Mouse (Mus musculus) stomach, postnatal 0 days (tissue): ENCODE results near the gene Ldlrap1. TPM values are rescaled to one million over a fixed set of nuclear protein-coding genes. Genes with fewer than 3 reads are reported as not detected.
A peak's percentile ranks its signal among the peaks of the same experiment; 100 is the strongest.

ENCODE experiments used
- ATAC-seq: fragments of 200-750 bp; cut with Nextera tagmentation; 2 replicates; pipeline ENCODE4 v1.8.0; 2017; ENCODE audit not compliant: low FRiP score, low TSS enrichment
- DNase-seq: peaks from one replicate; pipeline ENCODE4 v3.0.0-alpha.2; 2016; ENCODE audit warnings: low spot score
- H3K27ac ChIP-seq: fragments of 300-500 bp; sonication (generic); replicated peaks from 2 replicates; pipeline ENCODE4 v1.5.1; 2014; ENCODE audit warnings: mild to moderate bottlenecking, control low read depth
- H3K27me3 ChIP-seq: fragments of 300-500 bp; sonication (generic); 2 replicates; pipeline ENCODE4 v1.6.1; 2014; ENCODE audit warnings: low read length; ENCODE audit not compliant: control insufficient read depth, insufficient read depth
- H3K36me3 ChIP-seq: fragments of 300-500 bp; sonication (generic); 2 replicates; pipeline ENCODE4 v1.6.1; 2014; ENCODE audit warnings: low read length, mixed read lengths; ENCODE audit not compliant: control insufficient read depth, insufficient read depth
- H3K4me1 ChIP-seq: fragments of 300-500 bp; sonication (generic); replicated peaks from 2 replicates; pipeline ENCODE4 v1.6.1; 2014; ENCODE audit warnings: antibody characterized with exemption; ENCODE audit not compliant: control insufficient read depth, insufficient read depth
- H3K4me2 ChIP-seq: fragments of 300-500 bp; sonication (generic); replicated peaks from 2 replicates; pipeline ENCODE4 v1.6.1; 2014; ENCODE audit warnings: low read depth, mild to moderate bottlenecking, control low read depth, moderate library complexity
- H3K4me3 ChIP-seq: fragments of 300-500 bp; sonication (generic); 2 replicates; pipeline ENCODE4 v1.5.1; 2014; ENCODE audit warnings: low read depth, low read length, control low read depth
- H3K9ac ChIP-seq: fragments of 300-500 bp; sonication (generic); 2 replicates; pipeline ENCODE4 v1.6.1; 2014; ENCODE audit warnings: mild to moderate bottlenecking, low read length, control low read depth, mixed read lengths
- H3K9me3 ChIP-seq: fragments of 300-500 bp; sonication (generic); 2 replicates; pipeline ENCODE4 v1.6.1; 2016; ENCODE audit warnings: low read length; ENCODE audit not compliant: control insufficient read depth
- CTCF ChIP-seq: IDR thresholded peaks from 2 replicates; pipeline ENCODE4 v1.5.1; 2016; ENCODE audit warnings: antibody characterized with exemption, low read depth, mild to moderate bottlenecking, moderate library complexity
- EP300 ChIP-seq: optimal IDR thresholded peaks from 2 replicates; pipeline ENCODE3; 2016; ENCODE audit warnings: antibody characterized with exemption
- WGBS: fragments of 180-500 bp; shearing (Covaris S2); extraction: QIAGEN DNeasy Blood & Tissue Kit; methylation state at CpG from one replicate; pipeline ENCODE4 v1.1.7; 2014; 5-methylcytosine and 5-hydroxymethylcytosine counted together
- polyA plus RNA-seq: library from polyadenylated mRNA; unstranded; fragments of >200 nt; fragmentation: Nextera tagmentation; extraction: Ambion mirVana; gene quantifications from 2 replicates; pipeline ENCODE4 v1.2.1, GENCODE M21; 2015

The Ldlrap1 gene
- polyA plus RNA-seq, 1 experiment from 2014 or later, result 18.8 TPM

- DNase-seq, result no peak
- TF ChIP-seq CTCF (no peak), EP300 (no peak)
- H3K9ac ChIP-seq, result 0 out of 2 replicates have a peak overlapping the region, but pooled peaks have one; percentile 18
- H3K27ac ChIP-seq, result no peak overlapping the region
- H3K36me3 ChIP-seq, result no peaks in the 10 kb centered on the region
- no peaks in the 10 kb centered on the region for H3K4me1 ChIP-seq
- no peaks in the 10 kb centered on the region for H3K9me3 ChIP-seq
- 39% methylated on average over 4 of the region's 4 CpGs for WGBS
- H3K4me3 ChIP-seq, result no peak overlapping the region
- H3K27me3 ChIP-seq, result no peaks in the 10 kb centered on the region
- no peak overlapping the region for H3K4me2 ChIP-seq
- ATAC-seq, result no peak
These were observed 42.9 kb downstream of the Ldlrap1 start for GRCm38 (mm10) chr4:134724974-134725373.

GRCm38 (mm10) chr4:134723251-134723650, 44.6 kb downstream of the Ldlrap1 start:
- TF ChIP-seq CTCF (no peak), EP300 (no peak)
- Histone ChIP-seq H3K4me1 (no peaks in the 10 kb centered on the region), H3K27ac (no peak overlapping the region), H3K36me3 (no peaks in the 10 kb centered on the region), H3K4me2 (no peak overlapping the region), H3K27me3 (no peaks in the 10 kb centered on the region), H3K4me3 (no peak overlapping the region), H3K9me3 (no peaks in the 10 kb centered on the region), H3K9ac (no peak overlapping the region)
- 65% methylated on average over 3 of the region's 3 CpGs for WGBS
- ATAC-seq (no peak), DNase-seq (no peak)

- 77% methylated on average over 6 of the region's 6 CpGs for WGBS
- Histone ChIP-seq H3K36me3 (no peaks in the 10 kb centered on the region), H3K9me3 (no peaks in the 10 kb centered on the region), H3K27me3 (no peaks in the 10 kb centered on the region), H3K4me2 (no peak overlapping the region), H3K9ac (no peak overlapping the region), H3K27ac (no peak overlapping the region), H3K4me1 (no peaks in the 10 kb centered on the region), H3K4me3 (no peak overlapping the region)
- DNase-seq (no peak), ATAC-seq (no peak)
- TF ChIP-seq CTCF, result no peak
- TF ChIP-seq EP300, result no peak
These were observed 46.7 kb downstream of the Ldlrap1 start for GRCm38 (mm10) chr4:134721076-134721475.

- ATAC-seq, result no peak
- 63% methylated on average over 3 of the region's 3 CpGs for WGBS
These were observed 47.5 kb downstream of the Ldlrap1 start for GRCm38 (mm10) chr4:134720371-134720770.

GRCm38 (mm10) chr4:134719489-134719888, 48.3 kb downstream of the Ldlrap1 start:
- Histone ChIP-seq H3K4me2 (no peak overlapping the region), H3K9me3 (no peaks in the 10 kb centered on the region), H3K27me3 (no peaks in the 10 kb centered on the region), H3K4me1 (no peaks in the 10 kb centered on the region), H3K4me3 (no peak overlapping the region), H3K36me3 (no peaks in the 10 kb centered on the region), H3K27ac (no peak overlapping the region), H3K9ac (no peak overlapping the region)
- ATAC-seq (no peak), DNase-seq (no peak)
- TF ChIP-seq CTCF (no peak), EP300 (no peak)
- WGBS, result 73% methylated on average over 8 of the region's 8 CpGs

More at GRCm38 (mm10) chr4:134720371-134720770, 47.5 kb downstream of the Ldlrap1 start:
- Histone ChIP-seq H3K4me1 (no peaks in the 10 kb centered on the region), H3K36me3 (no peaks in the 10 kb centered on the region), H3K27me3 (no peaks in the 10 kb centered on the region), H3K27ac (no peak overlapping the region), H3K9me3 (no peaks in the 10 kb centered on the region), H3K9ac (no peak overlapping the region), H3K4me3 (no peak overlapping the region), H3K4me2 (no peak overlapping the region)
- DNase-seq, result no peak
- no peak for TF ChIP-seq EP300
- no peak for TF ChIP-seq CTCF

GRCm38 (mm10) chr4:134713937-134714336, 53.9 kb downstream of the Ldlrap1 start:
- no peaks in the 10 kb centered on the region for H3K27me3 ChIP-seq
- no peak overlapping the region for H3K4me2 ChIP-seq
- ATAC-seq (peak; percentile 84), DNase-seq (peak; percentile 87)
- WGBS, result 4% methylated on average over 8 of the region's 8 CpGs
- H3K36me3 ChIP-seq, result no peaks in the 10 kb centered on the region
- no peak overlapping the region for H3K9ac ChIP-seq
- no peaks in the 10 kb centered on the region for H3K9me3 ChIP-seq
- TF ChIP-seq CTCF, result peak; percentile 93
- TF ChIP-seq EP300, result no peak
- no peak overlapping the region for H3K27ac ChIP-seq
- H3K4me3 ChIP-seq, result no peak overlapping the region
- H3K4me1 ChIP-seq, result no peaks in the 10 kb centered on the region
